Mouse (Mus musculus) ES-CJ7 (cell line): ENCODE measurements around the gene Lgr5.
A peak's percentile ranks its signal among the peaks of the same experiment; 100 is the strongest.

Source experiments
- DNase-seq: peaks from one replicate; pipeline ENCODE4 v3.0.0; 2011; ENCODE audit warnings: low read depth, low spot score

Lgr5 gene

DNA sequence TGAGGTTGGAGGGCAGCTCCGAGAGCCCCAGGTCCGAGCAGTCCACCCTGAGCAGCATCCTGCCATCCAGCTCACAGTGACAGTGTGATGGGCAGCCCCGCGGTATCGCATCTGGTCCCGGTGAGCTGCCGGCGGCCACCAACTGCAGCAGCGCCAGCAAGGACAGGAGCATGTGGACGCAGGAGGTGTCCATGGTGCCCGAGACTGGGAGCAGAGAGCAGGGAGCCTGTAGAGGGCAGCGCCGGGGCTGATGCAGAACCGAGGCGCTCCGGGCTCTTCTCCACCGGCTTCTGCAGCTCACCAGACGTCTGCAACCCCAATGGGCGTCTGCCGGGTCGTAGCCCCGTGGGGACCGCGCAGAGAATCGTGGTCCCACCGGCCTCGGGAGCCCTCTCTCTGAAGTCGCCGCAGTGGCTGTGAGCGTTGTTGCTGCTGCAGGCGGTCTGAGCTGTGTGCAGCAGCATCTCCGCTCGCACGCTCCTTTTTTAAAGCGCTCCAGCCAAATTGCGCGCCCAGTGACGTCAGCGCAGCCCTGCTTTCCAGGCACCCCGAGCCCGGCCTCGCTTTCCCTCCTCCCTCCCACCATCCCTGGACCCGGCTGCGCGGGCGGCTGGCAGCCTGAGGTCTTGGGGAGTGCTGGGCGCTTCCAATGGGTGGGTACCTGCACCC is at the start of gene Lgr5:
Lgr5 (minus strand) TSS at position 480 of the 669 bp plus-strand sequence.
- DNase-seq = peak; percentile 48

DNA sequence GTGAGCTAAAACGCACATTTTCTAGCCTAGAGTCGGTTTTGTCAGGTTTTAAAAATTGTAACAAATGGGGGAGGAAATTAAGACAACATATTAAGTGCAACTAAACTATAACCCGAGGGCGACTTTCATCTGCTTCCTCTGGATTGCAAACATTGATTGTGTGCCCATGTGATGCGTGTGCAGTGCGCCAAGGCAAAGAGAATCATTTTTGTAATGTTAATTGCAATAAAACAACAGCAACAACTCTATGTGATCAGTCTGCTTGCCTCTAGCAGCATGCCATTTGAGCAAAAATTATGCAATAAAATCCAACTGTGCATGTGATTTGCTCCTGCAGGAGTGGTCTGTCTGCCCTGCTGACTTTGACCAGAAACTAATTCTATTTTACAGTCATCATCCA is 39.1 kb upstream of the Lgr5 start:
- no peak for DNase-seq

DNA sequence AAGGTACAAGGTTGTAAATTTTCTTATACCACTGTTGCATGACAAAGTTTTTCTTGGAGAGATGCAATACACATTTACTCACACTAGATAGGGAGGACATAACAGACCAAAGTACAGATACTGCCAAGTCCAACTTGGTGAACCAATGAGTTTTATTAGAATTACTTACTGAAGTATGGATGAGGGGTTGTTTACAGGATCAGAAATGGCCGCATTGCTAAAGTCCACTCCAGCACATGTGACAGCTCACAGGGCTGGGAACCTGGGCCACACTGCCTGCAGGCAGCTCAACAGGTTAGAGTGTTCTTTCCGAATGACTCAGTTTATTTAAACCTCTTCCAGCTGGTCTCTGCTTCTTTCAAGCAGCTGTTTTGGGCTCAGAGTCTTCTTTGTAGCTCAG is 37.4 kb upstream of the Lgr5 start:
- no peak for DNase-seq

DNA sequence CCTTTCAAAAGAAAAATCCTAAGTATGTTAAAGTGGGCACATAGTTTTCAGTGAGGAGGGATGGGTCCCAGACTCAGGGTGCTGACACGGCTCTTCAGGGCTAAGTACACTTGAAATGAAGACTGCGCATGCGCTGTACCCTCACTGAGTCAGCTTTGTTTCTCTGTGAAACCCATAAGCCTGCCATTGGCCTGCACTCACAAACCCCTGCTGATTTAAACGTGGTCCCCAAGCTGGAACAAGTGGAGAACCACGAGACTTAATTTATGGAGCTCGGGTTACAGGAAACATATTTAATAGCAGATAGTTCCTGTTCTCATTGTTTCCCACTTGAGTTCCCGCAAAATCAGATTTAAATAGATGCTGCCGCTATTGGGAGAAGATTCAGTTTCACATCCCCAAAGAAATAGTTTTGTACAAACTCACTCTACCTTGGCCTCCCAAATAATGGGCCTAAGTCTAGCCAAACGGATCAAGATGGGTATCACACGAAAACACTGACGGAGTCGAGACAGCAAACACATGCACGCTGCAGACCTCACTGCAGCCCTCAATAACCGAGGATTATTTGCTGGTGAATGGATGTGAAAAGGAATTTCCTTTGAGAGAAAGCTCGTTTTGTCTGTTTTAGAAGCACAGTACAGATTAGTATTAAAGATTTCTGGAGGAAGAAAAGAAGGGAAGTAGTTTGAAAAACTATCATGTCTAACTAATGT is 36.5 kb upstream of the Lgr5 start:
- DNase-seq = no peak

DNA sequence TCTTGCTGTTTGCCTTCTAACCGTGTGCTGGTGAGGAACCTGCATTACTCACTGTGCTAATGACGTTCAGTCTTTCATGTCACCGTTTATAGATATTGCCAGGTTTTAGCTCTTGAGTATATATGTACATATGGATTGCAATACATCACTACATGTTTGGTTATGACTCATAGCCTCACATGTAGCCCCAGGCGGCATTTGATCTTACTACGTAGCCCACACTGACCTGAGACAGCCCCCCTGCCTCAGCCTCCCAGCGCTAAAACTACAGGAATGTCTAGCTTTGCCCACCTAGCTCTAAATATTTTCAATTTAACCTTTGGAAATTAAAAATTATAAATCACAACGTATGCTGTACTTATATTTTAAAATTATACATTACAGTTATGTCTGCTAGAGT is 35.9 kb upstream of the Lgr5 start:
- no peak for DNase-seq

DNA sequence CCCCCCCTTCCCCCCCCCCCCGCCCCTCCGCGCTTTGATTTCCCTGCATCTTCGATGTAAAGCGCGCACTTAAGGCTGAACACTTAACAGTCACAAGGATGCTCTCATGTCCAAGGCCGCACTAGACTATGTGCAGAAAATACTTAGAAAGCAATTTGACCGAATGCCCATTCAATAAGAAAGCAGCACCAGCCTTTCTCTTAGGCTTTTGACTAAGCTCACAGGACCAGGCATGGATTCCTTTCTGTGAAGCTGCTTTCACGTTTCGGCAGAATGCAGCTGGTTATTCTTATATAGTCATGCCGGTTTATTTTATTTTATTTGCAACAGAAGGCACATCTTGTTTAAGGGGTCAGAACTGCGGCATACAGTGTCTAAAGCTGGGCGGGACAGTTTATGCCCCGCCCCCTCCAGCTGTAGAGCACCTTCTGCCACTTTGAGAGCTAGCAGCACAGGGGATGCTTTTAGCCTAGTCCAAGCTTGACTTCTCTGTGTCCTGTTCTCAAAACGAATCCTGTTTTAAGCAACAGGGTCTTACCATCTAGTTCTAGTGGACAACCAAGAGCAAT is 30.8 kb upstream of the Lgr5 start:
- DNase-seq = peak; percentile 9

DNA sequence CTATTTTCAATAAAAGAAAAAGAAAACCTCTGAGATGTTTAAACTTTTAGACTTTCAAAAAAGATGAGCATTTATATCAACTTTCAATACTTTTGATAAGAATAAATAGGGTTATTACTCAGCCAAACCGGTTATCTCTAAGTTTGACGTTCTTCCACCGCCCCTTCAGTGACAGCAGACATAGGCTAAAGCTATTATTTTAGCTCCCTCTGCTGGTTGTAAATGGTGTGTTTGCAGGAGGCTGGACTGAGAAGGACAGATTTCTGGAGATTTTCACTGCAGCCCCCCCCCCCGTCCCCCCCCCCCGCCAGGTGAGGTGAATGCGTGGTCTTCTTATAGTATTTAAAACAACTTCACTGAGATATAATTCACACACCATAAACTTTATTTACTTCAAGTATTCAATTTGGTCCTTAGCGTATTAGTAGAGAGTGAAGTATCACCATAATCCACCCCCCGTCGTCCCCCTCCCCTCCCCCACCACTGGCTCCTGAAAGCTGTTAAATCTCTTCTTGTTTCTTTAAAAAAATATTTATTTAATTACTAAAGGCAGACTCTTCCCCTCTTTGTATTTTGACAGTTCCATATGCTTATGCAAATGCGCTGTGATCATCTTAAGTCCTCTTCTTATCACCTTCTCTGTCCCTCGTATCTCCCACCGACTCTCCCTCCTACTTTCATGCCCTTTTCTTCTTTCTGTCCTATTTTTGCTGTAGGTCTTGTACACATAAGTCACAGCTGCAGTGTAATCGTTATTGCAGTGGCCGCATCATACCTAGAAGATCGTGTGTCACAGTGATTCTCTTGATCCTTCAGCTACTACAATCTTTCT is 30.1 kb upstream of the Lgr5 start:
- DNase-seq = peak; percentile 44

DNA sequence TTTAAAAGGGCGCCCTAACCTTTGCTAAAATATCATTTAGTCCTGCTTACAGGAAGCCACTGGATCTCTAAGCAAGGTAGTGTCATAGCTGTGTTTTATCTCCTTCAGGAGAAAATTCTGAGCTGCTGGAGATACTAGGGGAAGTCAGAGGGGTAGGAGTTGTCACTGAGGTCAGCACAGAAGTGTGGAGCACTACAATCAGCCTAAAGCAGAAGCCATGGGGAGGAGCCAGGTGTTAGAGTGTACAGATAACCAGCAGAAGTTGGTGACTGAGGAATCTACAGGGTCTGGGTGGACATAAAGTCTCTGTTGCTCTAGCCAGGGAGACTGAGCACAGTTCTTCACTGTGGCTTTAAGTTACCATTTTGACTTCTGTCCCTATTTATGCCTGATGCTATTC is 8.2 kb upstream of the Lgr5 start:
- no peak for DNase-seq

DNA sequence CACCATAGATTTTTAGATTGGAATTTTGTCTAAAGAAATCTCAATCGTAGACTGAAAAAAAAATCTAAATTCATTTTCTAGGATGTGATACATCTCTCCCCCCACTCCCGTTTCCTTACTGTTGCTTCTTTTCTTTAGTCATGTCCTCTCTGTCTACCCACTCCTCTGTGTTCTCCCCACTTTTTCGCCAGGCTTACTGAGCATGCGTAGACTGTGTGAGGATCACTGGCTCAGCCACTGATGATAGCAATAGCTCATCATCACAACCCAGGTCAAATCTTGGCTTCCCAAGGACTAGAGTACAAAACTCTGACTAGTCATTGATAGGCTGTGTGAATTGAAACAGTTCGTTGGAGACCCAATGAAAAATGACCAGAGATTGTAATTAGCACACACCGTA is 6.1 kb upstream of the Lgr5 start:
- no peak for DNase-seq

DNA sequence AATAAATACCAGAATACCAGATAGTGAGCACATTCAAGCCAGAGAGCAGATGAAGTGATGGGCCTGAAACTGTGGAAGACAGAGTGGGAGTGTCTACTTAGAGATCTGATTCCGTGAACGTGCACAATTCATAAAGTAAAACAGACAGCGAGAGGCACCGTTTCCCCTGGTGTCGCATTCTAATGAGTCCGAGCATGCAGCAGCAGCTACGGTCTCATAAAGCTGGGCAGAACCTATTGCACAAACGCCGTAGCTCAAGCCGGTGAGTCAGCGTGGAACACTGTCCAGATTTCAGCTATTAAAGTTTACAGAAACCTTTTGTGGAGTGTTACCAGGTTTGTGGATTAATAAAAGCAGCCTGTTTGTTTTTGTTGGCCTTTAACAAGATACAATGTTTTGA is 5.6 kb upstream of the Lgr5 start:
- no peak for DNase-seq

DNA sequence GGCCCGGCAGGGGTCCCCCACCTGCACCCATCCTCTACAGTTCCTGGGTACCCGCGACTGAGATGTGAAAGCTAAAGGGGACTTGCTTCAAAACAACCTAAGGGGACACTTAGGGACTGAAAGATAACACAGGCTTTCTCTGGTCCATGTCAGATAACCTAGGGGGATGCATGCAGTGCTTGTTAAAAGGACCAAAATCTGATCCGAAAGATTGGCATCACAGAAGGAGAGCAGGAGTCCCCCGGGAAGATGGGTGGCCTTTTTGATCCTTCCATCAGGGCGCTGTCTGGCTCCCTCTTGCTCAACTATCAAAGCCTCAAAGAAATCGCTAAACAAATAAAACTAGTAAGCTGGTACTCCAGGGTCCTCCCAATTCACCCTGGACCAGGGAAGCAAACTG is 399 bp upstream of the Lgr5 start:
- DNase-seq = peak; percentile 4

DNA sequence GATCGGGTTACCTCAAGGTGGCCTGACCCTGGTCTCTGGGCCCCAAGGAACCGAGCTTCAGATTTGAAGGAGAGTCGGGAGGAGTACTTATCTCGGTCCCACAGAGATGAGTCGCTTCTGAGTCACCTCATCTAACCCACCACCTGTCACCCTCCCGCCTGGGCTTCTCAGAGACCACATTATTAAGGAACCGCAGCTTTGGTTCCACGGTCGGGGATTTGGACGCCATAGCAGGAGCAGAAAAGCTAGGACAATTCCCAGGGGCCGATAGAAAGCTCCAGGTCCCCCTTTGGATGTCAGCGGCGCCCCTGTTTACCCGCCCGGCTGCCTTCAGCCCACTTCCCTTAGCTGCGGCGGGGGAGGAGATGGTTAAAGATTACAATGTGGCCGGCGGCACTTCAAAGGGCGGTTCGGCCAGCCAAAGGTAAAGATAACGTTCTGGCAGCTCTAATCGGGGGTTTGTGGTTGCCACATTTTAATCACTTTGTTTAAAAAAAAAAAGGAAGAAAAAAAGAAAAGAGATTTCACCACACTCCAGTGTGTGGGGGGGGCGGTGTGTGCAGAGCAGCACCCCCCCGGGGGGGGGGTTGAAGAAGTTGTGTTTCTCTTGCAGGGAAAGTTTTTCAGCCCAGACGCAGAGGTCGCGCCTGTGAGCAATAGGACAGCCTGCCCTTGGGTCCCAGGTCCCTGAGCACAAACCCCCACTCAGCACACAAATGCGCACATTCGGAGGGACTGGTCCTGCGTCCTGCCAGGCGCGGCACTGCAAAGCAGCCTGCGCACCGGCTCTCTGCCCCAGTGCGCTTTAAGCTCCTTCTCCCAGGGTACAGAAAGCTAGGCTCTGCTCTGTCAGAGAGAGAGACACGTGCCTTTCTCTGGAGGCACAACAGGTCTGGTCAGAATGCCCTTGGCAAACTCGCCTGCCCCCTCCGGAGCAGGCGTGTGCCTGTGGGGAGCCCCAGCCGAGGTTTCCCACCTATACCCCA is 1.0 kb downstream of the Lgr5 start:
- peak; percentile 39 for DNase-seq

DNA sequence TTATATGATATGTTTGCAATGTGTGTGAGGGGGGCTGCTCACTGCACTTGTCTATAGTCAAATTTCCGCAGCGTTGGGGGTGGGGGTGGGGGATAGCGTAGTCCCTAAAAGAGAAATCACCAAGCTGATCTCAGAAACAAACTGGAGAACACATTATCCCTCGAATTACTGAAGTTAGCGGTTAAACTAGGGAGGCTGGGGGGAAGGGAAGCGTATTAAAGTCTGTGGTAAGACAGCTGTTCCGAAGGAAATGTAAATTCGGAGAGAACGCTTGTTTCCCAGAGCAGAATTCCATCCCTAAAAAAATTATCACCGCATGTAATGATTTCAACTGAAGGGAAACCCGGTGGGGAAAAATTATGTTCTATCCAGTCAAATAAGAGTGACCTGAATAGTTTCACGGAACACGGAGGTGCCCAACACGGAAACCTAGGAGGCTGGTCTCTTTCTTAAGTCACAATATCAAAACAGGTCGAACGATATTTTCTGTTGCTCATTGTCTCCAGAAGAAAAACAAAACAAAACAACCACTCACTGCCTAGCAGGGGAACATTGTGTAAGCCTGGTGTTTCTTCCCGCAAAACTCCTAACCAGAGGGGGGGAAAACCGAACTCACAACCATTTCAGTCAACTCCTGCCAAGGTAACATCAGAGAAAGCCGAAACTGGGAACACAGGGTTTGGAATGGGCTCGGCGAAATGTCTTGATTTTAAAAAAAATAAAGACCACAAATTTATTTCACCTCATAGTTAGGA is 1.9 kb downstream of the Lgr5 start:
- DNase-seq = no peak

DNA sequence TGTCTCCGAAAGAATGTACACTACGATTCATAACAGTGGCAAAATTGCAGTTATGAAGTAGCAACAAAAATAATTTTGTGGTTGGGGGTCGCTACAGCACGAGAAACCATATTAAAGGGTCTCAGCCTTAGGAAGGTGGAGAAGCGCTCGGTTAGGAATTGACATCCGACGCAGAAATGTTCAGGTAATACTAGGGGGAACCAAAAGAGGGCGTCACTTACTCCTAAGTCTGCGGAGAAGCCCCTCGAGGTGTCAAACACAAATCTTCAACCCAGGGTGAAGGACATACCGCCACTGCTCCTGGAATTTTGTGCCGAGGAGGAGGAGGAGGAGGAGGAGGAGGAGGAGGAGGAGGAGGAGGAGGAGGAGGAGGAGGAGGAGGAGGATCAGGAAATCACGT is 2.9 kb downstream of the Lgr5 start:
- DNase-seq = peak; percentile 19

DNA sequence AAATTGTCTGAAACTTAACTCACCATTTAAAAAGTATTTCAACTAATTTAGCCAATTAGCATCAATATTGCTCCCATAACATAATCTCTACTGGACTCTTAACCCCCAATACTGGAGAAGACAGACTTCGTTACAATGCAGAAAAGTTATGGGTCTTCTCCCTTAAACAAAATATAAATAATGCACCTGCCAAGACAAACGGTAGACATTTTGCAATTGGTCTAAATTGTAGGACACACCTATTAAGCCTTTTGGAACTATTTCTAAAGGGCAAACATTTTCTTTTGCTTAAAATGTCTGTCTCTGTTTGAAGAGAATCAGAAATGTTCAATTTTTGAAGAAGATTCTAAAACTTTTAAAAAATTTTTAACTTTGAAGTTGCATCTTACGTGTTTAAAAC is 4.5 kb downstream of the Lgr5 start:
- DNase-seq = no peak

DNA sequence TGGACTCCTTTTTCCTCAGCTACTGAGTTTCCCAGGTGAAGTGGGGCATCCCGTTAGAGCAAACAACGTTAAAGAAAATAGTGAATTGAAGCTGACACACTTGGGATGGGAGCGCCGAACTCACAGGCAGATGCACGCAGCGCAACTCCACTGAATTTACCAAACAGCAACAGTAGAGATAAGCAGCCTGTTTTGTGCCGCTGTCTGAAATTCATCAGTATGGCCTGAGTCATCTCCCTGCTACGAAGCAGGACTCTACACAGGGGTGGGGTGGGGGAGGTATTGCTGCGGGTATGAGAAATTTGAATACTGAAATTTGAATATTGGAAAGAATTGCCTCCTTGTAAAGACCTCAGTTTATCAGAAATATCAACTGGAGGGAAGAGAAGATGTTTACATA is 5.6 kb downstream of the Lgr5 start:
- DNase-seq = no peak

DNA sequence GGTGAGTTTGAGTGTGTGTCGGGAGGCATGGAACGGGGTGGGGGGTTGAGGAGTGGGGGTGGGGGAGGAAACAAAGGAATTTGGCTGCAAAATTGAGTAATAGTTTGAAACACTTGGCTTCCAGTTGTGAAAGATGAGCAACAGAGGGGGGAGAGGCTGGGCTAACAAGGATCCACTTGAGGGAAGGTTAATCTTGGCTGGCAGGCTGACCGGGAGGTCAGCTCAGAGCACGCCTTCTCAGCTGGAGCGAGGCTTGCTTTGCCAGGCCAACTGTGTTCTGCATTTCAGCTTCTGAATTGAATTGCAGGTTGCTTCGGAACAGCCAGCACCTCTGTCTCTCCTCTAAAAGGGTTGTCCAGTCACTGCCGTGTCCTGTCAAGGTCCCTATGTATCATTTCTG is 8.1 kb downstream of the Lgr5 start:
- DNase-seq = no peak

DNA sequence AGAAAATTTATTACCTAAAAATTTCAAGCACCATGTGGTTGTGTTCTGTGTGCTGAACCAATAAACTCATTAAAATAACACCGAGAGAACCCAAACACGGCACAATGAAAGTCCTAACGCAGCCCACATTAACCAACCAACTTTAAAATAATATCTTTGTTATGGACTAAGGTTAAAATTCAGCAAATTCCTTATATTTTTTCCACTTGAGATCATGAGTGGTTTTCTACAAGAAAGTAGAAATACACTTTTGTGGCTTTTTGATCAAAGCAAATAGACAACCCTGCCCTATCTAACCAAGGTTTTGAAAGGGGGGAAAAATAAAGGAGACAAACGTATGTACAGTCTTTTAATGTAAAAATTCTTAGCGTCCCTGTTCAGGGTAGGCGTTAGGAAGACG is 8.5 kb downstream of the Lgr5 start:
- no peak for DNase-seq

DNA sequence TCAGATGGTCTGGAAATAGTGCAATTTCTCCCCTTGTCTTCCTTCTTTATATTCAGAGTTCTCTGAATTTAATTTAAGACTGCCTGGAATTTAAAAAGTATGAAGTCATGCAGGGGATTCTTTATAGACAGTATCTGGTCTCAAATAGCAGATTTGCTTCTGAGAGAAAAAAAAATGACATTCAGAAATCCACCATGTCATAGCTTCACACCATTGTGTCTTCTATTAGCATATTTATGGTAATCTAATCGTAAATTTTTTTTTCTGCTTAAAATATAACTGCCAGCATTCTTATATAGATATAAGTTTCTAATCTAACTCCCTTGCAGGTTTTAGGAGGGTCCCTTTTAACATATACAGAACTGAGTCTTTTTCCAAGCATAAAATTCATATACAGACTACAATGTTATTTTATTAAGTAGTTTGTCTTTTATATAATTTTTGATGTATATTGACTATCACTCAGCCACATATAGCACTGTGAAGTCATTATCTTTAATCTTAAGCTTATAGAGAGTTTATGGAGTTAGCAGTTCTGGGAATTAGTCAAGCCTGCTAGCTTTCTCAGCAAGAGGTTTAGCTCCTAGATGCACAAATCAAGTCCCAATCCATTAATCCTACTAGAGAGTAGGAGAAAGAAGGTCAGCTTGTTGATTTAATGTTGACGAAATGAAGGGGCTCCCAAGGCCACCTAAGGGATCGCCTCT is 15.7 kb downstream of the Lgr5 start:
- no peak for DNase-seq

DNA sequence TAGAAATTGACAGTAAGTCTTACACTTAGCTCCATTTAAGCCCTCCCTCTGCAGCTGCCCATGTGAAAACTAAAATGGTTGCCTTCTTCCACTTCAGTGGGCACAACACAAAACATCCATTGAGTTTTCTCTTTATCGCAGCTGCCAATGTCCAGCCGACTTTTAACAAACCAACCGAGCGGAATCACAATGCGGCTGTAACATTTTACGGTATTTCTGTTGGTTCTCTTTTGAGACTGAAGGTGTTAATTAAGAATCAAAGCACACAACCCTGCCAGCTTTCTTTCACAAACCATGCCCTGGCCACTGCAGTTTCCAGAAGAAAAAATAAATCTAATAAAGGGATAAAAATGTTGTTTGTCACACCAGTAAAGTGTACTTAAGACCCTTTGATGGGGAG is 16.3 kb downstream of the Lgr5 start:
- DNase-seq = no peak
